Mouse (Mus musculus) heart, embryonic 12.5 days (tissue): ENCODE measurements around the gene Mtfmt. TPM values are rescaled to one million over a fixed set of nuclear protein-coding genes. Genes with fewer than 3 reads are reported as not detected.

Experiments used
- ATAC-seq: fragments of 200-750 bp; cut with Nextera tagmentation; 2 replicates; pipeline ENCODE4 v1.8.0; 2017; ENCODE audit warnings: moderate TSS enrichment, moderate library complexity; ENCODE audit not compliant: insufficient number of reproducible peaks, low FRiP score
- H3K27ac ChIP-seq: fragments of 300-500 bp; sonication (generic); 2 replicates; pipeline ENCODE4 v1.5.1; 2016; ENCODE audit warnings: mild to moderate bottlenecking, moderate library complexity; ENCODE audit not compliant: poor library complexity, severe bottlenecking
- H3K27me3 ChIP-seq: fragments of 300-500 bp; sonication (generic); replicated peaks from 2 replicates; pipeline ENCODE4 v1.6.1; 2016; ENCODE audit warnings: mild to moderate bottlenecking, moderate library complexity
- H3K36me3 ChIP-seq: fragments of 300-500 bp; sonication (generic); 2 replicates; pipeline ENCODE4 v1.6.1; 2016; ENCODE audit warnings: mild to moderate bottlenecking, moderate library complexity
- H3K4me1 ChIP-seq: fragments of 300-500 bp; sonication (generic); replicated peaks from 2 replicates; pipeline ENCODE4 v1.6.1; 2016; ENCODE audit warnings: mild to moderate bottlenecking
- H3K4me2 ChIP-seq: fragments of 300-500 bp; sonication (generic); 2 replicates; pipeline ENCODE4 v1.6.1; 2016; ENCODE audit warnings: mild to moderate bottlenecking, moderate library complexity
- H3K4me3 ChIP-seq: fragments of 300-500 bp; sonication (generic); 2 replicates; pipeline ENCODE4 v1.5.1; 2016; ENCODE audit warnings: mild to moderate bottlenecking
- H3K9ac ChIP-seq: fragments of 300-500 bp; sonication (generic); 2 replicates; pipeline ENCODE4 v1.6.1; 2016; ENCODE audit warnings: mild to moderate bottlenecking, moderate library complexity
- H3K9me3 ChIP-seq: fragments of 300-500 bp; sonication (generic); replicated peaks from 2 replicates; pipeline ENCODE4 v1.6.1; 2016; ENCODE audit warnings: mild to moderate bottlenecking, moderate library complexity
- WGBS: fragments of 180-500 bp; shearing (Covaris S2); methylation state at CpG from one replicate; pipeline ENCODE4 v1.1.7; 2016; 5-methylcytosine and 5-hydroxymethylcytosine counted together
- polyA plus RNA-seq: library from polyadenylated mRNA; unstranded; fragments of >200 nt; fragmentation: Nextera tagmentation; extraction: Ambion mirVana; gene quantifications from 2 replicates; pipeline ENCODE4 v1.2.1, GENCODE M21; 2016

Gene Mtfmt
- polyA plus RNA-seq, 1 experiment from 2014 or later, result 17.5 TPM

- H3K4me3 ChIP-seq, result no peak overlapping the region
- no peak overlapping the region for H3K27ac ChIP-seq
- H3K36me3 ChIP-seq, result no peaks in the 10 kb centered on the region
- no peak overlapping the region for H3K9ac ChIP-seq
- H3K4me1 ChIP-seq, result peaks cover 13% of the 10 kb centered on the region
- no peaks in the 10 kb centered on the region for H3K9me3 ChIP-seq
- H3K27me3 ChIP-seq, result no peaks in the 10 kb centered on the region
- ATAC-seq, result no peak
- H3K4me2 ChIP-seq, result peak overlapping the region; percentile 47
- 49% methylated on average over 15 of the region's 15 CpGs for WGBS
These were observed 31.0 kb upstream of the Mtfmt start for GRCm38 (mm10) chr9:65404331-65405183.

GRCm38 (mm10) chr9:65405184-65405449, 30.5 kb upstream of the Mtfmt start:
- whole genome bisulfite sequencing, result 79% methylated on average over 2 of the region's 2 CpGs
- Histone ChIP-seq H3K27me3 (no peaks in the 10 kb centered on the region), H3K4me1 (peaks cover 13% of the 10 kb centered on the region), H3K9ac (no peak overlapping the region), H3K27ac (no peak overlapping the region), H3K9me3 (no peaks in the 10 kb centered on the region), H3K4me2 (no peak overlapping the region), H3K36me3 (no peaks in the 10 kb centered on the region), H3K4me3 (no peak overlapping the region)
- ATAC-seq, result no peak

- Histone ChIP-seq H3K4me2 (no peak overlapping the region), H3K27me3 (0 out of 2 replicates have a peak, but pooled peaks cover 6% of the 10 kb centered on the region), H3K4me3 (no peak overlapping the region), H3K9ac (no peak overlapping the region), H3K27ac (no peak overlapping the region), H3K36me3 (no peaks in the 10 kb centered on the region), H3K4me1 (peaks cover 13% of the 10 kb centered on the region), H3K9me3 (no peaks in the 10 kb centered on the region)
- no peak for ATAC-seq
- WGBS, result 74% methylated on average over 5 of the region's 5 CpGs
These were observed 28.3 kb upstream of the Mtfmt start for GRCm38 (mm10) chr9:65407327-65407726.

GRCm38 (mm10) chr9:65407861-65408260, 27.7 kb upstream of the Mtfmt start:
- 61% methylated on average over 3 of the region's 3 CpGs for WGBS

GRCm38 (mm10) chr9:65408871-65409295, 26.7 kb upstream of the Mtfmt start:
- 67% methylated on average over 5 of the region's 5 CpGs for WGBS
- Histone ChIP-seq H3K9ac (no peak overlapping the region), H3K27ac (no peak overlapping the region), H3K9me3 (no peaks in the 10 kb centered on the region), H3K4me2 (no peak overlapping the region), H3K4me3 (no peak overlapping the region), H3K4me1 (peaks cover 10% of the 10 kb centered on the region), H3K27me3 (peaks cover 12% of the 10 kb centered on the region; the same call in 1 of the 2 replicates), H3K36me3 (no peaks in the 10 kb centered on the region)
- ATAC-seq, result no peak

More at GRCm38 (mm10) chr9:65407861-65408260, 27.7 kb upstream of the Mtfmt start:
- Histone ChIP-seq H3K27ac (no peak overlapping the region), H3K36me3 (no peaks in the 10 kb centered on the region), H3K4me1 (peaks cover 13% of the 10 kb centered on the region), H3K9me3 (no peaks in the 10 kb centered on the region), H3K27me3 (0 out of 2 replicates have a peak, but pooled peaks cover 6% of the 10 kb centered on the region), H3K9ac (no peak overlapping the region), H3K4me2 (no peak overlapping the region), H3K4me3 (no peak overlapping the region)
- no peak for ATAC-seq

- no peak overlapping the region for H3K9ac ChIP-seq
- no peak for ATAC-seq
- no peak overlapping the region for H3K4me2 ChIP-seq
- no peaks in the 10 kb centered on the region for H3K9me3 ChIP-seq
- H3K4me1 ChIP-seq, result no peaks in the 10 kb centered on the region
- H3K4me3 ChIP-seq, result no peak overlapping the region
- WGBS, result 91% methylated on average over 8 of the region's 8 CpGs
- no peaks in the 10 kb centered on the region for H3K36me3 ChIP-seq
- H3K27me3 ChIP-seq, result peaks cover 18% of the 10 kb centered on the region; the same call in 1 of the 2 replicates
- no peak overlapping the region for H3K27ac ChIP-seq
These were observed 25.2 kb upstream of the Mtfmt start for GRCm38 (mm10) chr9:65410378-65410777.

- Histone ChIP-seq H3K27me3 (peaks cover 18% of the 10 kb centered on the region; the same call in 1 of the 2 replicates), H3K4me3 (no peak overlapping the region), H3K27ac (no peak overlapping the region), H3K9me3 (no peaks in the 10 kb centered on the region), H3K36me3 (no peaks in the 10 kb centered on the region), H3K9ac (no peak overlapping the region), H3K4me1 (no peaks in the 10 kb centered on the region), H3K4me2 (no peak overlapping the region)
- no peak for ATAC-seq
- 66% methylated on average over 3 of the region's 3 CpGs for whole genome bisulfite sequencing
These were observed 24.3 kb upstream of the Mtfmt start for GRCm38 (mm10) chr9:65411326-65411725.

GRCm38 (mm10) chr9:65417738-65418137, 17.8 kb upstream of the Mtfmt start:
- ATAC-seq, result no peak
- peaks cover 12% of the 10 kb centered on the region; the same call in 1 of the 2 replicates for H3K27me3 ChIP-seq
- H3K27ac ChIP-seq, result no peak overlapping the region
- H3K4me2 ChIP-seq, result no peak overlapping the region
- H3K4me3 ChIP-seq, result no peak overlapping the region
- no peak overlapping the region for H3K9ac ChIP-seq
- H3K9me3 ChIP-seq, result no peaks in the 10 kb centered on the region
- no peaks in the 10 kb centered on the region for H3K4me1 ChIP-seq
- no peaks in the 10 kb centered on the region for H3K36me3 ChIP-seq
- 33% methylated on average over 3 of the region's 3 CpGs for WGBS

GRCm38 (mm10) chr9:65419633-65420032, 15.9 kb upstream of the Mtfmt start:
- 68% methylated on average over 3 of the region's 3 CpGs for WGBS
- Histone ChIP-seq H3K36me3 (no peaks in the 10 kb centered on the region), H3K4me2 (no peak overlapping the region), H3K27ac (no peak overlapping the region), H3K27me3 (no peaks in the 10 kb centered on the region), H3K4me3 (no peak overlapping the region), H3K9me3 (no peaks in the 10 kb centered on the region), H3K4me1 (no peaks in the 10 kb centered on the region), H3K9ac (no peak overlapping the region)
- ATAC-seq, result no peak

GRCm38 (mm10) chr9:65422760-65423501, 12.7 kb upstream of the Mtfmt start, which contains the start of gene Slc51b:
Slc51b (minus strand) TSS chr9:65422955.
- H3K4me1 ChIP-seq, result no peaks in the 10 kb centered on the region
- no peaks in the 10 kb centered on the region for H3K9me3 ChIP-seq
- H3K27ac ChIP-seq, result no peak within 1 kb of the TSS
- 76% methylated on average over 11 of the region's 11 CpGs for WGBS
- no peaks in the 10 kb centered on the region for H3K27me3 ChIP-seq
- no peak within 1 kb of the TSS for H3K4me3 ChIP-seq
- H3K36me3 ChIP-seq, result no peaks in the 10 kb centered on the region
- no peak for ATAC-seq
- no peak within 1 kb of the TSS for H3K9ac ChIP-seq
- H3K4me2 ChIP-seq, result no peak within 1 kb of the TSS

GRCm38 (mm10) chr9:65424393-65424792, 11.2 kb upstream of the Mtfmt start:
- WGBS, result 30% methylated on average over 3 of the region's 3 CpGs
- H3K4me2 ChIP-seq, result no peak overlapping the region
- no peak for ATAC-seq
- H3K9ac ChIP-seq, result no peak overlapping the region
- H3K27ac ChIP-seq, result no peak overlapping the region
- no peaks in the 10 kb centered on the region for H3K36me3 ChIP-seq
- no peaks in the 10 kb centered on the region for H3K27me3 ChIP-seq
- H3K4me3 ChIP-seq, result no peak overlapping the region
- H3K9me3 ChIP-seq, result no peaks in the 10 kb centered on the region
- no peaks in the 10 kb centered on the region for H3K4me1 ChIP-seq
